Mouse (Mus musculus): Measurements from ENCODE around the gene Ppp1r13l.

Ppp1r13l gene

GRCm38 (mm10) chr7:19338060-19338459 is 21.5 kb upstream of the Ppp1r13l start:
- DNase-seq: no peak

GRCm38 (mm10) chr7:19338596-19338995 is 21.0 kb upstream of the Ppp1r13l start:
- no peak for DNase-seq

GRCm38 (mm10) chr7:19341250-19341649 is 18.3 kb upstream of the Ppp1r13l start:
- no peak for DNase-seq

GRCm38 (mm10) chr7:19341761-19342409 is 17.7 kb upstream of the Ppp1r13l start:
- peak; percentile 62 for DNase-seq

GRCm38 (mm10) chr7:19342481-19343027 is 17.0 kb upstream of the Ppp1r13l start:
- DNase-seq: peak; percentile 87

- peak; percentile 74 for DNase-seq
Measured at GRCm38 (mm10) chr7:19343210-19343808, 16.2 kb upstream of the Ppp1r13l start.

GRCm38 (mm10) chr7:19344237-19344847 is 15.2 kb upstream of the Ppp1r13l start, which contains the start of gene Ercc1:
TSS of gene Ercc1 (plus strand) at chr7:19344778.
- peak; percentile 66 for DNase-seq

GRCm38 (mm10) chr7:19344938-19345471 is 14.5 kb upstream of the Ppp1r13l start:
- peak; percentile 98 for DNase-seq

GRCm38 (mm10) chr7:19349188-19349915 is 10.2 kb upstream of the Ppp1r13l start:
- no peak for DNase-seq

- no peak for DNase-seq
Measured at GRCm38 (mm10) chr7:19350221-19350620, 9.3 kb upstream of the Ppp1r13l start.

GRCm38 (mm10) chr7:19354991-19355390 is 4.6 kb upstream of the Ppp1r13l start:
- DNase-seq: no peak

- no peak for DNase-seq
Measured at GRCm38 (mm10) chr7:19356311-19356710, 3.2 kb upstream of the Ppp1r13l start.

- no peak for DNase-seq
Measured at GRCm38 (mm10) chr7:19357381-19358375, 1.9 kb upstream of the Ppp1r13l start.

- no peak for DNase-seq
Measured at GRCm38 (mm10) chr7:19358634-19359033, 915 bp upstream of the Ppp1r13l start.

GRCm38 (mm10) chr7:19359892-19360641 is 518 bp downstream of the Ppp1r13l start:
- DNase-seq: peak; percentile 86

- DNase-seq: peak; percentile 96
Measured at GRCm38 (mm10) chr7:19360944-19361343, 1.4 kb downstream of the Ppp1r13l start.

- DNase-seq: peak; percentile 84
Measured at GRCm38 (mm10) chr7:19361720-19362119, 2.2 kb downstream of the Ppp1r13l start.

GRCm38 (mm10) chr7:19362276-19362675 is 2.7 kb downstream of the Ppp1r13l start:
- peak; percentile 72 for DNase-seq

- peak; percentile 84 for DNase-seq
Measured at GRCm38 (mm10) chr7:19363881-19364280, 4.3 kb downstream of the Ppp1r13l start.

- no peak for DNase-seq
Measured at GRCm38 (mm10) chr7:19365376-19365775, 5.8 kb downstream of the Ppp1r13l start.

- DNase-seq: no peak
Measured at GRCm38 (mm10) chr7:19368380-19368779, 8.8 kb downstream of the Ppp1r13l start.
